Mouse (Mus musculus) adrenal gland, adult 2 months (tissue): ENCODE results near the gene Sema4d. TPM values are rescaled to one million over a fixed set of nuclear protein-coding genes. Genes with fewer than 3 reads are reported as not detected.
"Not testable (repeated sequence)": the region's sequence is repeated elsewhere in the genome, so short reads cannot be mapped to it uniquely, and the experiment has no call there.

ENCODE experiments used
- DNase-seq: peaks from one replicate; pipeline ENCODE4 v3.0.0; 2021
- long read RNA-seq: library from polyadenylated mRNA; stranded (forward); transcript quantifications from one replicate; pipeline ENCODE4 v2.0.0, GENCODE M21; 2021
- polyA plus RNA-seq: library from polyadenylated mRNA; depleted of rRNA; stranded (reverse); fragments of >200 nt; gene quantifications from 2 replicates; pipeline ENCODE4 v1.2.3, GENCODE M21; 2012; rRNA removed
- total RNA-seq, 2 experiments: library from RNA; stranded (reverse); gene quantifications; 2 replicates each; pipeline ENCODE4 v1.2.3; 2021

The Sema4d gene
- 10 to 100 TPM; 14.6 to 15.1 TPM for total RNA-seq
- 13.3 and 13.7 TPM in 2 replicates for polyA plus RNA-seq
- long read RNA-seq, full-length matches to known transcripts = 3 of 10 reads
- long read RNA-seq, partial matches to known transcripts = 2 of 10 reads
- long read RNA-seq, other reads (novel, unspliced or antisense) = 5 of 10 reads

DNA sequence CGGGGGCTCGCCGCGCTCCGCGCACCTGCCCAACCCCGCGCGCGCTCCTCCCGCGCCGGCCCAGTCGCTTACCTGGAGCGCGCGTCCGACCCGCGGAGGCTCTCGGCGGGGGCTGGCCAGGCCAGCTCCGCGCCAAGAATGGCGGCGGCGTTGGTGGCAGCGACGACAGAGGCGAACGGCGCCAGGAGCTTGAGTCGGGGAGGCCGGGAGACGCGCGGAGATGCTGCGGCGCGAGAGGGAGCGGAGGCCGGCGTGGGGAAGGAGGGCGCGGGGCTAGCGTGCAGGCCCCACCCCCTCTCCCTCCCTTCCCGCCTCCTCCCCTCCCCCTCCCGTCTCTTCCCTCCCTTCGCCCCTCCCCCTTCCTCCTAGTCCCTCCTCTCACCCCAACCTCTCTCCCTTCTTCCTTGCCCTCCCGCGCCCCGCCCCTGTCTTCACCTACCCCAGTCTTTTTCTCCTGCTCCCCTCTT, at the start of gene Sema4d:
Sema4d (minus strand) TSS at position 323 of the 467 bp plus-strand sequence.
- peak; percentile 61 for DNase-seq

DNA sequence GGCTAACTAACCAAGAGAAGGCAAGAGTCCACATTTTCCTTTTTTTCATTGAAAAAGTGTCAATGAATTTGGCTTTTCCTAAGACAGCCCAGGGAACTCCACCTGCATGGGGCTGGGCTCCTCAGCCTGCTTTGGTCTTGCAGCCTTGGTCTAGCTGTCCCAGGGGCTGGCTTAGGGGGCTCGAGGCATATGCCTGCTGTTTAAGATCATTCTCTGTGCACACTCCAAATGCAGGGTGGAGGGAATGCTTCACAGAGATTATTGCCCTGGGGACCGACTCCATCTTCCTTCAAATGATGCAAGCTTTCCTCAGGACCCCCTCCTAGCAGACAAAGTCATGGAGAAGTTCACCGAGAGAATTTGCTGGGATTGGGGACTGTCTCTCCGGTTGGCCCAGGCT, 49.8 kb upstream of the Sema4d start:
- DNase-seq = no peak

DNA sequence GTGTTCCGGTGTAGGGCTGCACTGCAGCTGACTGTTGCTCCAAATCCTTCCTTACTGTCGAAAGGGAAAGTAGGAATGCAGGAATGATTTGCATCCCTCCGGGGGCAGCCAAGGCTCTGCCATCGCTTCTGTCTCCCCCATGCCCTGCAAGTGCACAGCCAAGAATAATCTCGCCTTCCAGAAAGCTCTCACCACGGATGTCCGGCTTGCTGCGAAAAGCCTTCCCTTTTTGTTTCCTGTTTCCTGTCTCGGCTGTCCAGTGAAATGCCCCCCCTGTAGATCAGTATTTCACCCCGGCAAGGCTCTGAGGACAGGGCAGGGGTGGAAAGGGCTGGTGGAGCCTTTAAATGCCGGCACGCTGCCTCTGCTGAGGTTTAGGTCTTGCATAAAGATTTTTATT, 49.2 kb upstream of the Sema4d start:
- no peak for DNase-seq

DNA sequence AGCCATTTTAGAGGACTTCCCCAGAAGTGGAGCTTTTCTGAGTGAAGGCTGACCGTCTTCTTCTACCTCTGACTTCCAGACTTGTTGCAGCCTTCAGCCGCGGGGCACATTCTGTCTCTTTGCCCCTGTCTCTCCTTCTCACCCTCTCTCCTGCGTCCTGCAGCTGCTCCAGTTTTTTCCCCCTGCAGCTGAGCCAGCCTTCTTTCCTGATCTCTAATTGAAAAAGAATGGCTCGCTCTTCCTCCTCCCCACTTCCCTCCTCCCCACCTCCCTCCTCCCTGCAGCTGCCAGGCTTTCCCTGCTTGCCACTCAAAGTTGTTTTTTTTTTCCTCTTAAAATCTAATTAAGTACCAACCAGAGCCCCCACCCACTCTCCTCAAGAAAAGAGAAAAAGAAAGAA, 48.6 kb upstream of the Sema4d start:
- no peak for DNase-seq

DNA sequence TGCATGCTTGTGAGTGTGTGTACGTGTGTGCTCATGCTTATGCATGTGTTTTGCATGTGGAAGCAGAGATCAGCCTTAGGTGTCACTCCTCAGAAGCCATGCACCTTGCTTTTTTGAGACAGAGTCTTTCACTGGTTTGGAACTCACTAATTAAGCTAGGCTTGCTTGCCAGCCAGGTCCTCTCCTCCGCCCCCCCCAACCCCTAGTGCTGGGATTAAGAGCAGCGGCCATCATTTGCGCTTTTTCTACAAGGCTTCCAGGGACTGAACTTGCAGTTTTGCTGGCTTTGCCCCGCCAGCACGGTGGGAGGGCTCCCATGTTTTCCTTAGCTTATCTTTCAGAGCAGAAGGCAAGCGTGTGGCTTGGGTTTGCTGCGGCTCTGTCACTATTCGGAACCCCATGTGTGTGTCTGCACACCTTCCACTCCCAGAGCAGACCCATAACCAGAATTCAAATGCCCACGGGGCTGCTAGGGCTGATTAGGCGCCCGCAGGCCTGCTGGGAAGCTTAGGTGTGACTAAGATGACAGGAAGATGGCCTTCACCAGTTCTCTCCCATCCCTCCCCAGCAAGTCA, 48.1 kb upstream of the Sema4d start:
- no peak for DNase-seq

DNA sequence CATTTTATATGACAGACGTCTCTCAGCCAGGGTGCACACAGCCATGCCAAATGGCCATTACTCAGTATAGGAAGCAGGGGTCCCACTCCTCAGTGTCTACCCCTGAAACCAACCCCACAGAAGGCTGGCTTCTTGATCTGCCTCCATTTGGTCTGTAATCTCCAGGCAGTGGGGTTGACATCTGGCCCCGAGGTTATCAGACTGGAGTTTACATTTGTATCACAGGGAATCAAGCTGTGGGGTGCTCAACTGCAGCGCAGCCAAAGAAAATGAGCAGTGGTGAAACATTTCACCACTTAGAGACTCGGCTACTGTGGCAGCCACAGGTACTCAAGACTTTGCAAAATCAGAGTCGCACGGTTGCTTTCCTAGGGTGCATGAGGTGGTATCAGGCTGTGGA, 47.2 kb upstream of the Sema4d start:
- DNase-seq = no peak

DNA sequence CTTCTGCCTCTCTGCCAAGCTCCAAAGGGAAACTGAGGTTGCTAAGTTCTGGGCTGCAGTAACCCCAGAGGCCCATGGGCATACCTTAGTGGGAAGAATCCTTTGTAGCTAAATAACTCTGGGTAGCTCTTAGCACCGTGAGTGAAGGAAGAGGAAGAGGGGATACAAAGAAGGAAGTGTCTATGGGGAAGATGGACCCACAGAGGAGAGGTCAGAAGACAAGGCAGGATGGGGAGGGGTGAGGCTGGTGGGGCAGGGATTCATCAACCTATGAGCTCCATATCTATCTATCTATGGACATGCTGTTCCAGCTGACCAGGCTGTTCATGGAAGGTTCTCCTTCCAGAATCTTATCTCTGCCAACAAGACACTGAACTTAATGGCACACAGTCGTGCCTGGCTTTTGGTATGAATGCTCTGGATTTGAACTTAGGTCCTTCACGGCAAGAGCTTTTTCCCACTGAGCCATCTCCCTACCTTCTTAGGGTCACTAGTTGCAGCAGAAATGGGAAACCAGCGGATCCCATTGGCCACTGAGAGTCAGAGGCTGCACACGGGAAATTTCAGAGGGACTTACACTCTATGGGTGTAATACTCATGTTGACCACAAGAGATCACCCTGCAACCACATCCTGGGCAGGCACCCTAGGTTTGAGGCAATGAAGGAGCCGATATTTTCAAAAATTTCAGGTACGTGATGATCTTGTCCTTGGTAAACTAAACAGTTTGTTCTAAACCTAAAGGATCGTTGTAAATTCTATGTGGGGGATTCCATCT, 45.9 kb upstream of the Sema4d start:
- peak; percentile 34 for DNase-seq

DNA sequence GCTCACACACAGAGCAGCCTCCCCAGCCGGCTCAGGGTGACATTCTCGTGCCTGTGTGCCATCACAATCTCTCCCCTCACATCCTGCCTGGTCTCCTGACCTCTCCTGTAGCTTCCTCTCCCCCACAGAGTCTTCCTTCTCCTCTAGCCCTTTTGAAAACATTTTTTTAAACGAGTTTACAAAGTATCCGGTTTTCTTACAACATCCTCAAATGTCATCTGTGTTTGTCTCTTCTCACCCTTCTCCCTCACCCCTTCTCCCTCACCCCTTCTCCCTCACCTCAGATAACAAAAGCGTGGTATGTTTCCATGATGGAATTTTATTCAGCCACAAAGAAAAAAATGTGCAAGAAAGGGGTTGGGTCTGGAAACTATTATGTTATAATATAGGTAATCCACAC, 43.9 kb upstream of the Sema4d start:
- no peak for DNase-seq

DNA sequence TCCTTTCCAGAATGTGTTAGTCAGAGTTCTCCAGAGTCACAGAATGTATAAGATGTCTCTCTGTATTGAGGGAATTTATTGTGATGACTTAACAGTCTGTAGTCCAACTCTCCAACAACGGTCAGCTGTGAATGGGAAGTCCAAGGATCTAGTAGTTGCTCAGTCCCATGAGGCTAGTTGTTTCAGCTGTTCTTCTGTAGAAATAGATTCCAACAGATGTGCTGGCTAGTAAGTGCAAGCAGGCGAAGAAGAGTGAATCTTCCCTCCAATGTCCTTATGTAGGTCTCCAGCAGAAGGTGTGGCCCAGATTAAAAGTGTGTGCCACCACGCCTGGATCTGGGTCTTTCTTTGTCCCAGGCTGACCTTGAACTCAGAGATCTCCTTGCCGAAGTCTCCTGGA, 41.7 kb upstream of the Sema4d start:
- not testable (repeated sequence) for DNase-seq

DNA sequence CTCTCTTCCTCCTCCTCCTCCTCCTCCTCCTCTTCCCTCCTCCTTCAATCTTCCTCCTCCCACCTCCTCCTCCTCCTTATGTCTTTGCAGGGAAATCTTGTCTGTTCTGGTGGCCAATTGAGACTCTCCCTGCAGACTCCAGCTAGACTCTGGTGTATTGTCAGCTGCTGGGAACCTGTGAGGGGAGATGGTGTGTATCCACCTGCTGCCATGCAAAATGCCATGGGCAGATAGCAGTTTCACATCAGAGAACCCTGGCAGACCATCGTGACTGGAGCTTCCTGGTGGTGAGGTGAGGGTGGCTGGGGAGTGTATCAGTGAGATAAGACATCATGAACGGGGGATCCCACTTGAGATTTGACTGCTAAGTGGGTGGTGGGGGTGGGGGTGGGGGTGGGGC, 41.0 kb upstream of the Sema4d start:
- no peak for DNase-seq

DNA sequence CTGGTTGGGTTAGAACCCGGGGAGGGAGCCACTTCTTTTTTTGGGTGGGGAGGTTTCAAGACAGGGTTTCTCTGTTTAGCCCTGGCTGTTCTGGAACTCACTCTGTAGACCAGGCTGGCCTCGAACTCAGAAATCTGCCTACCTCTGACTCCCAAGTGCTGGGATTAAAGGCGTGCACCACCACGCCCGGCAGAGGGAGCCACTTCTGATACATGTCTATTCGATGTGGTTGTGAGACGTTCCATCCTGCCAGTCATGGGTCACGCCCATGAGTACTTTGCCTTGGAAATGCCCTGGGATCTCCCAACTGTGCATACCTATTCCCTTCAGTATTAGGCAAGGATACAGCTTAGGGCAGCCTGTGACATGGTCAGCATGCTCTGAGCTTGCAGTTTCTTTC, 40.5 kb upstream of the Sema4d start:
- not testable (repeated sequence) for DNase-seq

DNA sequence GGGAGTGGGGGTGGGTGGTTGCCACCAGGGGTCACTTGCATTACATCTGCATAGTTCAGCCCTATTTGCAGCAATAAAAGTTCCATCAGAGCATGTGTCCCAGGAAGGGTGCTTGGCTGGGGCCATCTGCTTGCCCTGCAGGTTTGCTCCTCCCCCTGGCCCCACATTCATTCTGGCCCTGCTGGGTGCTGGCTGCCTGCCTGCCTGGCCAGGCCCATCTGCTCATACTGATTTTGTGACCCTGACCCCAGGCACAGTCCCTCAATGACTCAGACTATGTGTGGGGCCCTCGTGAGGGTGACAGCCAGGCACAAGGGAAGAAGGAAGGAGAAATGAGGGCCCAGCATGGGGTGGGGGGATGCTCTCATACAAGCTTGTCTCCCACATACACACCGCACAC, 40.1 kb upstream of the Sema4d start:
- peak; percentile 93 for DNase-seq

DNA sequence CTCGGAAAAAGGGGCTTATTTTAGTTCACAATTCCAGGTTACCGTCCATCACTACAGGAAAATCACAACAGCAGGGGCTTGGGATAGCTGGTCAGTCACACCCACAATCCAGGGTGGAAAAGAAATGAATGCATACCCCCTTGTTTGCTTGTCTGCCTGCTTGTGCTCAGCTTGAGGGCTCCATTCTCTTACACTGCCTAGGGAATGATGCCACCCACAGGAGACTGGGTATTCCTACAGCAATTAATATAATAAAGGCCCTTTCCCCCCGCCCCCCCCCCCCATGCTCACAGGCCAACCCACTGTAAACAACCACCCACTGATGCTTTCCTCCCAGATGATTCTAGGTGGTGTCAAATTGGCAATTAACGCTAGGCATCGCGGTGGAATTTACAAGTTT, 38.9 kb upstream of the Sema4d start:
- DNase-seq = no peak

DNA sequence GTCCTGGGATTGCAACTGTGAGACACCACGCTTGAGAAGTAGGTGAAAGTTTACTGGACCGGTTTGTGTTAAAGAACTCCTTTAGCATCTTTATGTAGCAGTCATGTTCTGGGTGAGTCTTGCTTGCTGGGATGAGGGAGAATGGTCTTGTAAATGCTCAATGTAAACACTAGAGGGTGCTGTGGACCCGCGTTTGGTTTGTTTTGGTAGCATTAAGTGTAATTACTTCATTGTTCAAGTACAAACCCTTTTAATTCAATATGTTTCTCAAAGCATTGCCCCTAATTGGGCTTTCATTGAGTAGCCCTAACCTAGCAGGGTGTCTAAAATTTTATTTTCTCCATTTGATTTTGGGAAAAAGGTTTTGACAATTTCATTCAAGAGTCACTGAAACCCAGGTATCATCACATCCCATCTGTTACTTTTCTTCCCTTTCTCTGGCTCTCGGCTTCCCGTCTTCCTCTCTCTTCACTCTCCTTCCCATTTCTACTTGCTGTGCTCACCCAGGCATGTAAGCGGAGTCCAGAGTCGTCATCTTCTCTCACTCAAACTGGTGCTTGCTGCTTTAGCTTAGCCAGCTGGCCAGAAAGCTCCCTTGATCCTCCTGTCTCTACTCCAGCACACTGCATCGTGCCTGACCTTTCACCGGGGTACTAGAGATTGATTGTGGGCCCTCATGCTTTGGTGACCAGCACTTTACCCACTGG, 37.4 kb upstream of the Sema4d start:
- no peak for DNase-seq

DNA sequence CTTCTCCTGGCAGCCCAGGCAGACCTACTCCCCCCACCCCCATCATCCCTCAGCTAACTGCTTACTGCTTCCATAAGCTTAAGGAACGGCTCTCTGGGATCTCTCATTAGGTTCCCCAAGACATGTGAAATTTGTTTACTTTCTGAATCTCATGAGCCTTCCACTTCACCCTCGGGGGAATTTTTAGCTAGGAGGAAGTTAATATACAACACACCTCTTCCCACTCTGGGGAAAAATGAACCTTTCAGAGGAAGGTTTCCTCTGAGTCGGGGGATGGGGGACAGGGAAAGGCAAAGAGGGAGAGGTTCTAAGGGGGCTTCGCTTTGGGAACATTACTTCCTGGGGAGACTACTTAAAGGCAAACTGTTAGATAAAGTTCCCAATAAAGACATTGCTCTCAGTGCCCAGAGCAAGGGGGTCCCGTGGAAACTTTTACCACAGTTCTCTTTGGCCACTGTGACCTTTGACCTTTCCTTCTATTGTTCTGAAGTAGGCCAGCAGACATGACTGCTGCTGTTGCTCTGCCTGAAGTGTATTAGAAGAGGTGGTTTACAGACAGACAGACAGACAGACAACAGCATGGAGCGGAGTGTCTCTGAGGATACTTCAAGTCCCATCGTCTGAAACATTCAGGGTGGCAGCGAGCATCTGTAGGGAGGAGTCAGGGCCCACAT, 30.4 kb upstream of the Sema4d start:
- no peak for DNase-seq

DNA sequence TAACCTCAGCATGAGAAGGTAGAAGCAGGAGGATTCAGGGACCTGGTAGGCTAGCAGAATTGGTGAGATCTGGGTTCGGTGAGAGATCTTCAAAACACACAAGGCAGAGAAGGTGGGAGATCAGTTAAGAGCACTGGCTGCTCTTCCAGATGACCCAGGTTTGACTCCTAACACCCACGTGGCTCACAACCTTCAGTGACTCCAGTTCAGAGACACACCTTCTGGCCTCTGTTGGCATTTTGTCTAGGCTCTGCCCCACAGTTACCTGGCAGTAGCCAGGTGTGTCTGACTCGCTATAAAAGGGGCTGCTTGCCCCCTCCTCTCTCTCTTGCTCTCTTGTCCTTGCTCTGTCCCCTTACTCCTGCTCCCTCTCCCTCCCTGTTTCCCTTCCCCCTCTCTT, 28.4 kb upstream of the Sema4d start:
- DNase-seq = no peak

DNA sequence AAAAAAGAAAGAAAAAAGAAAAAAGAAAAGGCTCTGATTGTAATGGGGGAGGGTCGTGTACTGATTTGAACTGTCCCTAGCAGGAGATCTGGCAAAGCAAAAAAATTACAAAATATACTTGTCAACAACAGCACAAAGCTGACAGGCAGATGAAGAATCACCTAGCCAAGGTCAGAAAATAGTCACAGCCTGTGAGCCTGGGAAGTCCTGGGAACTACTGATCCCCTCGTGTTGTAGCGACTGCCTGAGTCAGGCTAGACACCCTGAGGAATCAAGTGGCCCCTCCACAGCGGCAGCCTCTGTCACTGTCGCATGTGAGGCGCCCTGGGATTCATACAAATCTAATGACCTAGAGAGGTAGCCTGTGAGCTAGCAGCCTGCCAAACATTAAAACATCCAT, 25.8 kb upstream of the Sema4d start:
- DNase-seq = peak; percentile 76

DNA sequence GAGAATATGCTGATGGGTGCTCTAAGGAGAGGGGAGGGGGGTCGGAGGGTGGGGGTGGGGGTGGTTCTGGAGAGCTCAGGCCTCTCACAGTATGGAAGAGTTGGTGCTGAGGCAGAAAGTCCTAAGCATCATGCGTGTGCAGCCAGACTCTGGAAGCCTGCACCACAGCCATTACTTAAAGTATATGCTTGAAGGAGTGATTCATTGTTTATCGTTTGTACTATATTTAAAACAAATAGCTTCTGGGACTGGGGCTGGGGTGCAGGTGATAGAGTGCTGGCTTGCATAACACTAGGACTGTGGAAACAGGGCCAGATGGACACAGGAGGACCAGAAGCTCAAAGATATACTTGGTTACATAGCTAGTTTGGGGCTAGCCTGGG, 25.4 kb upstream of the Sema4d start:
- no peak for DNase-seq

DNA sequence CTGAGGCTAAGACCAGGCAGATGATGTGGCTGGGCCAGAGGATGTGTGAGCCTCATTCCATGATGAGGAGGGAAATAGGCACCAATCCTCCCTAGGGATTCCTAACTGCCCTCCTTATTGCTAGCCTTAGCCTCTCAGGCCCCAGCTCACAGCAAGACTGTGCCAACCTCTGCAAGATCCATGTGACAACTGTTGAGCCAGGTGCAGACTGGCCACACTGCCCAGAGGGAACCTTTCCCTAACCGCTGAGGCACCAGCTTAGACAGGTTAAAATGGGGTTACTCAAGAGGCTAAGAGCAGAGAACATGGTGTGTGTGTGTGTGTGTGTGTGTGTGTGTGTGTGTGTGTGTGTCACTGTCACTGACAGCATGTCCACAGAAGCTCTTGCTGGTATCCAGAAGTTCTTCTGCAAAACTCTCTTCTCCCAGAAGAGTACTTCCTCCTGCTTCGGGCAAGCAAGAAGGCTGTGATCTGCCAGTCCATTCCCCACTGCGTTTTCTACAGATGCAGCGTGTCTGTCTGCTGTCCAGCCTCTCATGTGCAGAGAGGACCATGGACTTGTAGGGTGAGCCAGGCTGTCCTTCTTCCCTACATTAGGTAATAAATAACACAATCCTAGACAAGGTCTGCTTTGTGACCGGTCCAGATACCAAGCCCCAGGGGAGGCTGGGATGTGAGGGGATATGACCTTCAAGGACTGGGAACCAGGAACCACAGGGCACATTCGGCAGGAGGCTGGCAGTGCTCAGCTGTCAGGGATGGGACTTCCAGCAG, 24.8 kb upstream of the Sema4d start:
- peak; percentile 26 for DNase-seq

DNA sequence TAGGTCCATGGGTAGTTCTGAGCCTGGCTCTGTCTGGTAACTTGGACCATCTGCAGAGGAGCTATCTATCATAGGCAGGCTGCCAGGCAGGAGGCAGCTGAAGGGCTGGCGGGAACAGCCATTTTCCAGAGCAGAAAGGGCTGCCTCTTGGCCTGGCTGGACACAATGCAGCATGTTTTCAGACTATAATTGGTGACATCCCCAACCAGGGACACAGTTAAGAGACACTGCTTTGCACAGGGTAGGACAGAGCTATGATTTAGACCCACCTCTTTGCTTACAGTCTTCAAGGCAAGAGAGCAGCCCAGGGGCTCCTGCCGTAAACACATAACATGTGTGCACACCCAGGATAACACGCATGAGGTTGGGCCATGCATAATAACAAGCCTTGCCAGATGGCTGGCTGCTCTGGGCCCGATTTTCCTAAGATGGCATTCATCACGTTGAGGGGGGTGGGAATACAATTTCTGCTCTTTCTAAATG, 23.1 kb upstream of the Sema4d start:
- no peak for DNase-seq

DNA sequence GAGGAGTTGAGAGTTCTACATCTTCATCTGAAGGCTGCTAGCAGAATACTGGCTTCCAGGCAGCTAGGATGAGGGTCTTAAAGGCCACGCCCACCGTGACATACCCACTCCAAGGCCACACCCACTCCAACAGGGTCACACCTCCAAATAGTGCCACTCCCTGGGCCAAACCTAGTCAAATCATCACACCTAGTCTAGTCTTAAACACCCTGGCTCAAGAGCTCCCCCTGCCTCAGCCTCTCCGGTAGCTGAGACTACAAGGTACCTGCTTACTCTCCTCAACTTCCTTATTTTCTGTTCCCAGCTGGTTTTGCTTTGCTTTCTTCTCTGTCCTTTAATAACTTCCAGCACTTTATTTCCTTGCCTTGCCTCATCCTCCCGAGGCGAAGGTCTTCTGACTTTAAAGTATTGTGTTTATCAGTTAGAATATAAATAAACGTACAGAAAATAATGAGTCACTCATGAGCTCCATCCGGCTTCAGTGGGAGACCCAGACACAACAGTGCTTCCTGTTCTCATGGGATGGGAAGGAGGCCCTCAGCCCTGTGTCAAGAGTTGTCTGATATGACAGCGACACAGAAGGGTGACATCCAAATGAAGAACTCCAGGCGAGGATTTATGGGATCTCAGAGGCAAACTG, 22.4 kb upstream of the Sema4d start:
- DNase-seq = no peak
